Mouse (Mus musculus) left cerebral cortex, adult 9 months (tissue): ENCODE measurements around the gene Bbip1.
"Not testable (repeated sequence)": the region's sequence is repeated elsewhere in the genome, so short reads cannot be mapped to it uniquely, and the experiment has no call there.

ENCODE experiments used
- DNase-seq, 2 experiments: peaks; one replicate each; pipeline ENCODE4 v3.0.0; 2022; ENCODE audit warnings: low spot score in 2 of 2

Gene Bbip1

DNA sequence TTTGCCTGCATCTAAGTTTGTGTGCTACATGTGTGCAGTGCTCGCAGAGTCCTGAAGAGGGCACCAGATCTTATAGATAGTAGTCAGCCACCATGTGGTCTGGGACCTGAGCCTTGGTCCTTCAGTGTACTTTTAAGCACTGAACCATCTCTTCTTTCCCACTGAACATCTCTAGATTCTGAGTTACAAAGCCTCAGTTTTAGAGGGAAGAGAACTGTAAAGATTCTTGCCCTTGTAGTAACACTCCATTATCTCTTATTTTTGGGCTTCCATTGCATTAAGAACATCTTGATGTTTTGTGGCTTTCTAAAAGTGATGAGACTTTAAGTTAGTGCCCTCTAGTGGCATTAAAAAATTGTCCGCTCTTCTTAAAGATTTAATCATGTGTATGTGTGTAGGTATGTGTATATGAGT is 19.1 kb downstream of the Bbip1 start:
- DNase-seq: no peak

DNA sequence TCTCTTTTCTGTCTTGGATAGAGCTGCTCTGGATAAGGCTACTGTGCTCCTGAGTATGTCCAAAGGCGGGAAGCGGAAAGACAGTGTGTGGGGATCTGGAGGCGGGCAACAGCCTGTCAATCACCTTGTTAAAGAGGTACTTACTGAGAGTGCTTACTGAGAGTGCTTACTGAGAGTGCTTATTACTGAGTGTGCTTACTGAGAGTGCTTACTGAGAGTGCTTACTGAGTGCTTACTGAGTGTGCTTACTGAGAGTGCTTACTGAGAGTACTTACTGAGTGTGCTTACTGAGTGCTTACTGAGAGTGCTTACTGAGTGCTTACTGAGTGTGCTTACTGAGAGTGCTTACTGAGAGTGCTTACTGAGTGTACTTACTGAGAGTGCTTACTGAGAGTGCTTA is 22.4 kb downstream of the Bbip1 start:
- DNase-seq: not testable (repeated sequence)

DNA sequence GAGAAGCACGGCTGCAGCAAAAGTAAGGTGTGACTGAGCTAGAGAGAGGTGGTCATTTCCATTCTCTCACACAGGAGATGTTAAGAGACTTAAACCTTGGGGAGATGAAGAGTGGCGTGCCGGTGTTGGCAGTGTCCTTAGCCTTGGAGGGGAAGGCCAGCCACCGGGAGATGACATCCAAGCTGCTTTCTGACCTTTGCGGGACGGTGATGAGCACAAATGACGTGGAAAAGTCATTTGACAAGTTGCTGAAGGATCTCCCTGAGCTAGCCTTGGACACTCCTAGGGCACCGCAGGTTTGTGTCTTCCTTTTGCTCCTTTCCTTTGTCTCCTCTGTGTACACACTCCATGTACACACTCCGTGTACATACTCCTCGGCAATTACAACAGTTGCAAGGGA is 24.9 kb downstream of the Bbip1 start:
- DNase-seq: no peak

DNA sequence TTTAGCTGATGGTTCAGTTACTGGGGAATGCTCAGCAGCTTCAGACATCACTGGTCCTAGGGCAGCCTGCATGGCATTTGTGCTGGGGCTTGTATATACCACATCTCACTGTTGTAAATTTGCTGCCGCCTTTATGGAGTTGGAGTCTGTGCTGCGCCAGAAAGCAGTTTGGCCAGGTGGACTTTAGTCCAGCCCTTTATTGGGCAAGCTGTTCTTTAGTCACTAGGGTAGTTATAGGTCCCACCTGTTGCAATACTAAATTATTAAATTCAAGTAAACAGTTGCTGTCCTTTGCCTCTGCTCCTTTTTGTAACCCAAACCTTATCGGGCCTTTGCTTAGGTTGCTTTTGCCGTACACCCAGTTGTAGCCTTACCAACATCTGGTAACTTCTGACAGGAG is 29.5 kb downstream of the Bbip1 start:
- no peak for DNase-seq

DNA sequence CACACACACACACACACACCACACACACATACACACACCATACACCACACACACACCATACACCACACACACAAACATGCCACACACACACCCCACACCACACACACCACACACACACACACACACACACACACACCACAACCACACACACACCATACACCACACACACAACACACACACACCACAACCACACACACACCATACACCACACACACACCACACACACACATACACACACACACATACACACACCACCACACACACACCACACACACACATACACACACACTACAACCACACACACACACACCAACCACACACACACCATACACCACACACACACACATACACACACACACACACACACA is 37.7 kb downstream of the Bbip1 start:
- not testable (repeated sequence) for DNase-seq

DNA sequence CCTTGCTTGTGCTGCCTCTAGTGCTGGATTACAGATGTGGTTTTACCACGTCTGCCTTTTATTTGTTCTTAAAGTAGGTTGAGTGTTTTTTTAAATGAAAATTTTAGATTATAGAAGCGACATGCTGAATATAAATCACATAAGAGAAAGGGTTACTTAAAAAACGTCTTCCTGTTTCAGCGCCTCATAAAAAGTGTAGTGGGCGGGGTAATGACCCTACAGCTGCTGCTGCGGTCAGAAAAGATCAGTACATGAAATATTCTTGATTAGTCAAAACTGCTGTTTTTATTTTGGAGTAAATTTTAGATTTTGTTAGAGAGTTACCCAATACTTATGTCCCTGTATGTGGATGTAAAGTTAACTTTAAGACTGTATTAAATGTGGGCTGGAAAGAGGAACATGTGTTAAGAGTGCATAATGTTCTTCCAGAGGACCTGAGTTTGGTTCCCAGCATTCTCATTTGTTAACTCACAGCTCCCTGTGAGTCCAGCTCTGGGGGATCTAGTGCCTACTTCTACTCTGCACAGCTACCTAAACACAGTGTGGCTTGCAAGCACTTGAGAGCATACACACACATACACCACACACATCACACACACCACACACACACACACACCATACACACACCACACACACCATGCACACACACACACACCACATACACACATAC is 38.3 kb downstream of the Bbip1 start:
- DNase-seq: no peak

DNA sequence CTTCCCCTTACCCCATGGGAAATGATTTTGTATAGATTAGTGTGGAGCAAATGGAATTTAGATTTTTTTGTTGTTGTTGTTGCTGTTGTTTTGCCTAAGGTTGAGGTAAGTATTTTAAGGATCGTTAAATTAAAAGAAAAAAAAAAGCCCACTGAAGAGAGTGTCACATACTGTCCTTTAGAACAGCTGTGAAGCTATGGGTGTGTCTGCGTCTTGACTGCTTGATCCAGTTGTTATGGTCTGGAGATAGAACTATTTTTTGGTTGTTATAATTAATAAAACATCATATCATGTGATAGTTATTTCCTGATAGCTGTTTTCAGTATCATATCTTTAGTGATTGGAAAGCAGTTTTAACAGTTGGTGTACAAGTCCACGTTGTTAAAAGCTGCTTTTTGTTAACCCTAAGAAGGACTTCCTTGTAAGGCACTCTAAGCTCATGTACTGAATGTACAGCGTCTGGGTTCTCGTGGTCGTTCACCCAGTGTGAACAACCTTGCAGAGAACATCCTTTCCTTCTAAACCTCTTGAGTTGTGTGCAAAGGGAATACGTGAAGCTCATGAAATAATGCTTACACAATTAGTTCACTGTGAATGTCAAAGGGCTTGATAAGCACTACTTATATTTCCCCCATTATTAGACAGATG is 39.5 kb downstream of the Bbip1 start:
- DNase-seq: no peak

DNA sequence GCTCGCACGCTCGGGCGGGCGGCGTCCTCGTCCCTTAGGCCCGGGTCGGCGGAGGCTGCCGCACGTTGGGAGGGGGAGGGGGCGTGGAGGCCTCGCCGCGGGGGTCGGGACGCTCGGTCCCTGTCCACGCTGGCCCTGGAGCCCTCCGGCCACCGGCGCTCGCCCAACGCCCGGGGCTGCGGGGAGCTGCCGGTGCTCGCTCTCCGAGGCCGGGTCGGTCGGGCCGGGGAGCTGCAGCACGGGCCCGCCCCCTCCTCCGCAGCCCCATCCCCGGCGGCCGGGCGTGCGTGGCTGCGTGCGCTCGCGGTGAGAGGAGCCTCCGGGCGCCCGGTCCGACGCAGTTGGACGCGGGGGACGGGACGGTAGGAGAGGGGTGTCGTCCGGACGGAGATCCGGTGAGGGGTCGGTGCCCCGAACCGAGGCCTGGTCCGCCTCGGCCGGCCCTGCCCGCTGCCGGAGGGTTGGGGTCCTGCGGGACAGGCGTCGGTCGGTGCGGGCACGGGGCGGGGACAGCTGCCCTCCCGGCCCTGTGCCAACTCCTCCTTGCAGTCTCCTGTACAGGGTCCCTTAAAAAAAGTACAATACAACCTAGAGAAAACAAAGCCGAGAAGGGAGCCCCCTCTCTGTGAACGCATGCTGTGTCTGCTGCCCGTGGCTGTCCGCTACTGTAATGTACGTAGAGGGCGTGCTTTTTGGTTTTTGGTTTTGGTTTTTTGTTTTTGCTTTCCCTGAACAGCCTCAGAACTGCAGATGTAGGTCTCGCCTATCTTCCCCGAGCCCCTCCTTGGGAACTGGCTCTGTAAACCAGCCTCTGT is 40.7 kb downstream of the Bbip1 start:
- DNase-seq: peak in 1 of 2 experiments; percentile 52

DNA sequence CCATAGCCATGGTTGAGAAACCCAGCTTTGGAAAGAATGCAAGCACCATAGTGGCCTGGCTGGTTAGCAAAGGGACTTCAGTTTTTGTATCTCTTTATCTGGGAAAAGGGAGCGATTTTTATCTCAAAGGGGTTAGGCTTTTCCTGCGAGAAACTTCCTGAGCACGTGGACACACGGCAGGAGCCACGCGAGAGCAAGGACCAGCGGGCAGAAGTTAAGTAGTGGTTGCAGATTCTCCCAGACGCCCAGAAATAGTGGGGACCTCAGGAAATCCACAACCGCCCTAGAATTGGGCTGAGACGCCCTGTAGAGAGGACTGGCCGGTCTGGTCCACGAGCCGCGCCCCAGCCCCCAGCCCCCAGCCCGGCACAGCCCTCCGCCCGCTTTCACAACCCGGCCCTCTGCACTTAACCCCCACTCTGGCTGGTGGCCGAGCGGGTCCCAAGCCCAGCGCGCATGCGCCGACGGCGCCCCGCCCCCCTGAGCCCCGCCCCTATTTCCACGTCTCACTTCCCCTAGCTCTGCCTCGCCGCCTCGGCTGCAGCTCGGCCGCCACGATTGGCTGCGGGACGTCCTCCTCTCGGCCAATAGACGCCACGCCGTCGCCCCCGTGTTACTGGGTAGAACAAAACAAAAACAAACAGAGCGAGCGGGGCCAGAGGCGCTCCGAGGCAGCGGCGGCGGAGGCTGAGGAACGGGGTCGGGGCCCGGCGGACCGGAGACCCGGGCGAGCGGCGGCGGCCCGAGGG is 41.5 kb downstream of the Bbip1 start:
- peak; percentile 89 to 95 for DNase-seq

DNA sequence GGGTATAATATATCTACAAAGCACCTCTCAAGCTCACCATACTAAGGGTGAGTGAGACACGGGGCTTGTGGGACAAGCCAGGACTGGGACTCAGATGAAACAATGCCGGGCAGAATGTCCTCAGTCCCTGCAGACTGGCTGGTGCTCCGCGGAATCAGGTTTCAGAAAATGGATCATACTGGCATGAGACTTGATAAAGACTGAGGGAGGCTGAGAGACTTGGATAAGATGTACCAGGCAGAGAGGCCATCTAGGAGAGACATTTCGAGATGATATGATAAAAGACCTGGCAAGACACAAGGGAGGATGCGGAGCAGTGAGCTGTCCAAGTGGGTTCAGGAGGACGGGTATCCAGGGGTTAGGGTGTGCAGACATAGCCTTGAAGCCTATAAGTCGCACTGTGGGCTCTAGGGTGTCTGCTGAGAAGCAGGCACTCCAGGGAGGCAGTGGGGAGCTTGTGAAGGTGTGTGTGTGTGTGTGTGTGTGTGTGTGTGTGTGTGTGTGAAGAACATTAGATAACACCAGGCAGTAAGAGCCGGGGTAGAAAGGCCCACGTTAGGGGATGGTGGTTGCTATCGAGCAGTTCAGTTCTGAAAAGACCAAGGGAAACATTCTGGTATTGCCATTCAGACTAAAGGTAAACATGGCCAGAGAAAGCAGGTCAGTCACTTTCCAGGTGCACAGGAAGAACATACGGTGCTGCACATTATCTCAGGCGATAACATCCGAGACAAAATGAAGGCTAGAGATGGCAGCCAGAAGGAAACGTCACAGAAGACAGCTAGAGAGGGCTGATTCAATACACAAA is 42.3 kb downstream of the Bbip1 start:
- no peak for DNase-seq

DNA sequence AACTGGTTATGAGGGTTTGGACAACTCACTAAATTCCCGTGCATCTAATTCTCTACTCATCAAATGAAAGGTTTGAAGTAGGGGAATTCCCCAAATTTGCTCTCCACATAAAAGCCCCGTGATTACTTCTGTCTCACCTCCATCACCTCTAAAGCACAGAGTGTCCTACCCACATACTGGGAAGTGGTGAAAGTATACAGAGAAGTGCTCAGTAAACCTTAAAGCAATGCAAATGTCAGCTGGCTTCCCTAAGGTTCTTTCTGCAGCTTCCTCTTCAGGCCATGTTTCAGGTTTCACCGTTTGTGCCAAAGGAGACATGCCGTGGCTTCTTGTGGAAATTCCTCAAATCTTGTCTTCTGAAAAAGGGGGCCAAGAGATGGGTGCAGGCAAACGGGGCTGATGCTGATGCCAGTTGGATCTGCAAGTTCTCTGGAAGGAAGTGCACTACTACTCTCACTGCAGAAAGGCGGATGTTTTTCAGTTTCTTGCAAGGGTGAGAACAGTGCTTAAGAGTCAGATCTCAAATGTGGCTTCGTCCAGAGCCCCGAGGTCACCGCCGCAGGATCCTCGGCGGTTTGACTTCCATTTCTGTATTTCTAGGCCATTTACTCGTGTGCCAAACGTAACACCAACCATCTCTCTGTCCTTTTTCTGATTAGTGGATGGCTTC is 44.4 kb downstream of the Bbip1 start:
- DNase-seq: no peak

DNA sequence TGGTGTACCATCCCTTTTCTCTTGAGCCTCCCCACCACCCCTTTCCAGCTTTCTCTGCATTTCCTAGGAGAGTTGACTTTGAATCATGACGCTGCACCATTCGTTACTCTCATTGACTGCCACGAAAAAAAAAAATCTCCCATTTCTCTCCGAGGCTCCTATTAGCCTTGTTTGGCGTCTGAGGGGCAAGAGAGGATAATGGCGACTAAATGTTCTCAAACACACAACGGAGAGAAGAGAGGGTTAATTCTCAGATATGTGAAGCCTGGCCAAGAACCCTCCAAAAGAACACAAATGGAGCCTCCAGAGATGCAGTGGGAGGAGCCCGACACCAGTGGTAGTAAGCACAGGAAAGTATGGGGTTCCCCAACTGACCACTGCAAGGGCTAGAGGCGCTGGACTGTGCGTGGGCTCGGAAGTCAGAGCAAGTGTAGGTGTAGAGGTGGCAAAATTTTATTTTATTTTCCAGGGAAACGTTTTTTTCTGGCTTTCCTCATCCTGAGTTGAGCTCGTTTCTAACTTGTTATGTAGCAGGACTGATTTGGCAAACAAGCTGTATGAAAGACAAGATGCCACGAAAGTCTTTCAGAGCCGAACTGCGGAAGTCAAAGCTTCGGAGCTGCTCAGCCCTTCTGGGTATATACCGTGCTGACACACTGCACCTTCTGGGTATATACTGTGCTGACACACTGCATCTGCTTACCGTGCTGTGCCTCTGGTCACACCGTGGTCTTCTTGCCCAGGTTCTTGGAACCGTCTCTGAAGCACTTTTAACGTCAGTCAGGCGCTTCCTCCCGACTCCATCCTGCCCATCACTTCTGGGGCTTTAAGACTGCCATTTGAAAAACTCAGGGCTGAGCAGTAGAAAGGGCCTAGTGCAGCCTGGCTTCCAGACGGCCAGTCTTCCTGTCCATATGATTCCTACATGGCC is 45.2 kb downstream of the Bbip1 start:
- no peak for DNase-seq

DNA sequence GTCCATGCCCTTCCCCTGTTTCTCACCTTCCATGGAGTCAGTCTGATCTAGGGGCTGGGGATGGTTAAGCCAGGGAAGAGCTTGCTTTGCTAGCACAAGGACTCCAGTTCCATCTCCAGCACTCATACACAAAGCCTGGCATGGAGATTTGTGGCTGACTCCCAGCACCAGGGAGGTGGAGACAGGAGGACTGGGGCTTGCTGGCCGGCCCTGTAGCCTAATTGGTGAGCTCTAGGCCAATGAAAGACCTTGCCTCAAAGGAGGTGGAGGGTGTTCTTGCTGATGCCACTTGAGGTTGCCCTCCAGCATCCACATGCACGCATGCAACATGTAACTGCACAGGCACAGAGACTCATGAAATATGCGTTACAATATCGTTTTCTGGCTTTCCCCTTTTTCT is 45.9 kb downstream of the Bbip1 start:
- no peak for DNase-seq

DNA sequence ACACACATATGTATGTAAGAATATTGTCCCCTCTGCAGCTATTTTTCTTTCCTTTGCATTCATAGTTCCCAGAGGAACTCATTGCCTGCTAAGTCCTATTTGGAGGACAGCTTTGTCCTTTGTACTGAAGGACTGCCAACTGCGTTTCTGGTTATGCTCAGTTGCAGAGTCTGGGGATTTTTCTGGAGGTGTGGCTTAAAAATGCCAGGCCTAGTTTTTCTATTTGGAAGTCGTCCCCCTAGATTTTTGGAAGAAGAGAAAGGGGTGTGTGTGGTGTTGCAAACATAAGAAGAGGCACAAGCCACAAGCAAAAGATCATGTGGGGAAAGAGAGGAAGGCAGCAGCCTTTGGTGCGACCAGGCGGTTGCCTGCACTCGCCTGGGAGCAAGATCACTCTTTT is 46.4 kb downstream of the Bbip1 start:
- DNase-seq: no peak

DNA sequence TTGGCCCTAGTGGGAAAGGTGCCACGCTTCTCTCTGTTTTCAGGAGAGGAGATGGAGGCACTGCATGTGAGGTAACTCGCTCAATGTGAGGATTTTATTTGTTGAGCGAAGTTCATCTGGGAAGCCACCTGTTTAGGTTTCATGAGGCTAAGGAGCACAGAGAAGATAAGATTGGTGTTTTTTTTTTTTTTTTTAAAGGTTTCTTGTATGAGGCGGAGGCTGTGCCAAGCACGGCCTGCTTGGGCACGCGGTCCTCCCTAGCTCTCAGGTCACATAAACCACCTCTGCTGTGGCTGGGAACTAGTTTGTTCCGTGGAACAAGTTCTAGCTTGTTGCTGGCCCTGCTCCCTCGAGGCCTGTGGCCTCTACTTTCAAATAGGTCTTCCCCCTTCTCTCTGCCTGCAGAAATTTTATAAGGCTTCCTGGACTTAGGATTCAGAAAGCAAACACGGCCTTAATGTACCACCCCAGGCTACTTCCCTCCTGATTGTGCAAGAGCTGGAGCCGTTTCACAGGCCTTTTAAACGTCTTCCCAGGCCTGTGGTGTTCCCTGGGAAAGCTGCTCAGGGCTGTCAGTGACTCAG is 49.8 kb downstream of the Bbip1 start:
- DNase-seq: no peak

DNA sequence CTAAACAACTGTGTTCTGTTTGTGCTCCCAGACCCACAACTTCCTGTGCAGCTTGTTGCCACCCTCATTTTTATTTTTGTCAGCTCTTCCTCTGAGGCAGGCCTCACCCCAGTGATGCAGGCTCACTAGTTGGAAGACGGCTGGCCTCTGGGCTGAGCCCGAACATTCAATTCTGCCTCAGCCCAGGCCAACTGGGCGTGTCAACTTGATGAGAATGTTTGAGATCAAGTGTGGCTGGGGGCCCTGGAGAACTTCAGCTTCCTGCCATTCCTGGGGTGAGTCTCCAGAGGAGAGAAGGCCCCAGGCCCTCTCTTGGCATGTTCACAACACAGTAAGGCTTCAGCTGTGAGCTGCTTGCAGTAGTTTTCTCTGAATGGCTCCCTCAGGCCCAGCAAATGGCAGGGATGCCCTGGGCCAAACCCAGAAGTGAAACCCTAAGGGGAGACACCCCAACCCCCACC is 50.7 kb downstream of the Bbip1 start:
- DNase-seq: no peak

DNA sequence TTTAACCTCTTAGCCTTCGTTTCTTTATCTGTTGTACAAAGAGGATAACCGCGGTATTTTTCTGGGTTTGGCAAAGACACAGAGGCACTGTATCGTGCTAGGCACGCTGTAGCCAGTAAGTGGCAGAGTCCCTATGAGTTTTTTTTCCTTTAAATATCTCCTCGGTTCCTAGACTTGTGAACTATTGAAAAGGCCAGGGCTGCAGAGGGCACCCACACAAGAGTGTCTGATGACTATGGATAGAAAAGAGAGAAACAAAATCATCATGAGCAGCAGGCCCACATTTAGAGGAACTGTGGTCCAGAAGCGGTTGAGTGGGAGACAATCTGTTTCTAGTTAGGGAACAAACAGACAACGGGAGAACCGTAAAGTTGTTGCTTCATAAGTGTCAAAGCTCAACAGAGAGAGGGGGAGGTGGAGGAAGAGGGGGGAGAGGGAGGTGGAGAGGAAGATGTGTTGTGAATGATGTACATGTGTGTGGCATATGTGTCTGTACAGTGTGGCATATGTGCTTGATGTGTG is 51.5 kb downstream of the Bbip1 start:
- DNase-seq: peak in 1 of 2 experiments; percentile 37

DNA sequence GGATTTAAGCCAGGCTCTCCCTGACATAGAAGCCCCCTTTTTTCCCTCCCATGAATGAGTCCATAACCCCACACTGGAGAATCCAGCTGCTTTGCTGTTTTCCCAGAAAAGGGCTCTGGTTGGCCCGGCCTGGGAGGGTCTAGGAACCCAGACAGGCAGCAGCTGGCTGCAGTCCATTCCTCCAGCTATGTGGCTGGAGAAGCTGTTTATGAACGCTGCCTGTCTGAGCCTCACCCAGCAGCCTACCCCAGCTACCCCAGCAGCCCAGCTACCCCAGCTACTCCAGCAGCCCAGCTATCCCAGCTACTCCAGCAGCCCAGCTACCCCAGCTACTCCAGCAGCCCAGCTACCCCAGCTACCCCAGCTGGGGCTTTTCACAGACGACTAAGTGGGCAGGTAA is 52.4 kb downstream of the Bbip1 start, which contains the start of gene Pdcd4:
Gene Pdcd4, plus strand, starts transcription at position 171 of the 400 bp plus-strand sequence.
- no peak for DNase-seq

DNA sequence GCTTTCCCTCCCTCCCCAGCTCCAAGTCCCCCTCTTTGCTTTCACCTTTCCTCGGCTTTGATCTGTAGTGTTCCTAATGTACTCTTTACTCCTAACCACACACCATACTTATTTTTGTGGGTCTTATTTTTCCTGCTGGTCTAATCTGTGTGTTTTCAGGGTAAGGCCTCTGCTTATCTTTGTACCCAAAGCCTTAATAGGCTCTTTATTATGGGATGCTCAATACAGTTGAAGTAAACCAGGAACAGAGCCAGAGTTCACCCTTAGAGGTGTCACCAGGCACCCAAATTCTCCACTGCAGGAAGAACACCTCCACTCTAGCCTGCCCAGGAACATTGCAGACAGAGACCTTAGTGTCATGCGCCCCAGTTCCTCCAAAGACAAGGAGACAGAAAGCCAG is 52.9 kb downstream of the Bbip1 start:
- no peak for DNase-seq
